Mouse (Mus musculus): Measurements from ENCODE around the gene Ascl2.

Gene Ascl2

DNA sequence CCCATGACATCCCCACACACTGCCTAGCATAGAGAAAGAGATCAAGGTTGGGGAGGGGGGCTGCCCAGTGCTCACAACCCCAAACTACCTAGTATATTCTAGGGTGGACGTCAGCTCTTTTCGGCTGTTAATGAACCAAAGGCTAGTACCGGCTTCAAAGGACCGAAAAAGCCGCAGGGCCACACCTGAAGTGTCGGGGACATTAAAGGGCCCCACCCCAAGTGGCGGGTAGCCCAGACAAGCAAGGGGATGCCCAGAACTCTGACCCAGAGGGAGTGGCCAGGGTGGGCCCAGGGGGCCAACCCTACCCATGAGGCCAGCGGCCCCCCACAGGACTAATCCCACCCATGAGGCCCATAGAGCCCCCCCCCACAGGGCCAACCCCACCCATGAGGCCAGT, 41.8 kb downstream of the Ascl2 start:
- no peak for ATAC-seq (ENCODE audit: insufficient number of reproducible peaks, low FRiP score, low TSS enrichment)

DNA sequence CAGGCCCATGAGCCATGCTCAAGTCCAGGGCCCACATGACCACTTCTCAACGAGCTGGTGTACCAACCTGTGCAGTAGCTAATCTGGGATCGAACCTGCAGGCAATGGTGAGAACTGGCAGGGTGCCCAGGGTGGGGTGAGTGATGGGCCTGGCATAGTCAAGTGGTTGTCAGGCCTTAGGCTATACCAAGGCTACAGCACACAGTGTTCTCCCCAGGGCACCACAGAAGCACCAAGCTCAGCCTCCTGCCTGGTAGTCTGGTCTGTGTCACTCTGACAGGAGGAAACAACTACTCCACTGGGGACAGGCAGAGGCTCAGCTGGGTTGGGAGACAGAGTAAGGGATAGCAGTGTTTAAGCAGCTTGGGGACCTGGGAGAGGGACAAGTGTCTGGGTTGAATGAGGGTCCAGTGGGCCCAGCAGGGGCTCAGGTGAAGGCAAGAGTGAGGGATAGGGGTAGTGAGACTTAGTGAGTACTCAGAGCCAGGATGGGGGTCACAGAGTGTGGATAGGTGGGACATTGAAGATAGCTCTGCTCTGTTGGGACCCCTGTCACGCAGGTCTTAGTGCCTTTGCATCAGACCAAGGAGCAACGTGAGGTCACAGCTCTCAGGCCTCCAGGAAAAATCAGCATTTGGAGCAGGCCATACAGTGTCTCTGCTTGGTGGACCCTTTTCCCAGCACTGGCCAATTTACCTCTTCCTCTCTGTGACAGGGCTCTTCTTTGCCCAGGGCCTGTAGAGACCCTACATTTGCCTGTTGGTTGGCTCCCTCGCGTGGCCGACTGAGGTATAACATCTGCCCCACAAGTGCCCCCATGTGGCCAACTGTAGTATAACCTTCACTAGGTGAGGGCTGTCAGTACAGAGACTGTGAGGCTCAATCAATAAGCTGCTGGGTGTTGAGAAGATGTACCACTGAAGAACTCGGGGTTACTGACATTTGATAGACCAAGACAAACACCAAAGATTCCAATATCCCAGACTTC, 50.1 kb downstream of the Ascl2 start:
- peak; percentile 57; the same call in 1 of the 2 replicates for ATAC-seq (ENCODE audit: insufficient number of reproducible peaks, low FRiP score, low TSS enrichment)

DNA sequence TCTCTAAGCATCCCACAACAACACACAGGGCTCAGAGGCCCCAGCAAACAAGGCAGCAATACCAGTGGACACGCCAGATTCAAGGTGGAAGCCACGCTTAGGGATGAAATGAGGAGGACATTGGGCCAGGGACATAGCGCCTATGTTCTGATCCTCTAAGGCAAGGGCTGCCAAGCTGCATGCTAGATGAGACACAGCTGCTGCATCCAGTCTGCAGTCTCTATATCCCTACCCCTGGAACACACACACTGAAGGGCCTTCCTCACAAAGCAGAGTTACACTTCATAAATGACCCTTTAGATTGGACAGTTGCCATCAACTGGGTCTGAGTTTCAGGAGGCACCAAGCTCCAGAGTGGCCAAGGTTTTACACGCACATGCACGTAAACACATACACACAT, 51.4 kb downstream of the Ascl2 start:
- ATAC-seq (ENCODE audit: insufficient number of reproducible peaks, low FRiP score, low TSS enrichment): no peak
